Mouse (Mus musculus) C2C12 (cell line): Measurements from ENCODE around the gene Vbp1. TPM values are rescaled to one million over a fixed set of nuclear protein-coding genes. Genes with fewer than 3 reads are reported as not detected.
"Not testable (repeated sequence)": the region's sequence is repeated elsewhere in the genome, so short reads cannot be mapped to it uniquely, and the experiment has no call there.

ENCODE experiments used
- H3K27me3 ChIP-seq: one replicate; pipeline ENCODE4 v1.6.1; 2011; ENCODE audit not compliant: control insufficient read depth, insufficient read depth, insufficient read length
- H3K36me3 ChIP-seq: one replicate; pipeline ENCODE4 v1.6.1; 2011; ENCODE audit not compliant: control insufficient read depth, insufficient read depth
- H3K4me3 ChIP-seq: one replicate; pipeline ENCODE4 v1.5.1; 2011; ENCODE audit warnings: mild to moderate bottlenecking, control low read depth; ENCODE audit not compliant: poor library complexity, insufficient read depth, severe bottlenecking
- H3K79me2 ChIP-seq: one replicate; pipeline ENCODE4 v1.6.1; 2011; ENCODE audit not compliant: control insufficient read depth, insufficient read depth
- H3K79me3 ChIP-seq: one replicate; pipeline ENCODE4 v1.6.1; 2011; ENCODE audit warnings: low read depth, control low read depth
- H3ac ChIP-seq: one replicate; pipeline ENCODE3; 2011; ENCODE audit warnings: low read depth; ENCODE audit not compliant: control insufficient read depth, insufficient read length
- CEBPB ChIP-seq: IDR thresholded peaks from one replicate; pipeline ENCODE4 v1.6.1; 2011; ENCODE audit warnings: low read depth, mild to moderate bottlenecking, control low read depth, moderate library complexity
- CTCF ChIP-seq: IDR thresholded peaks from one replicate; pipeline ENCODE4 v1.5.1; 2011; ENCODE audit not compliant: control insufficient read depth, insufficient read depth, insufficient read length
- FOSL1 ChIP-seq: IDR thresholded peaks from one replicate; pipeline ENCODE4 v1.8.0; 2011; ENCODE audit warnings: mild to moderate bottlenecking, low read length; ENCODE audit not compliant: poor library complexity, insufficient read depth, severe bottlenecking
- MAX ChIP-seq: IDR thresholded peaks from one replicate; pipeline ENCODE4 v1.6.1; 2011; ENCODE audit warnings: mild to moderate bottlenecking, control low read depth
- MYOD1 ChIP-seq: IDR thresholded peaks from one replicate; pipeline ENCODE4 v1.6.1; 2011; ENCODE audit warnings: low read depth; ENCODE audit not compliant: control insufficient read depth, insufficient read length
- MYOG ChIP-seq: IDR thresholded peaks from one replicate; pipeline ENCODE4 v1.6.1; 2011; ENCODE audit not compliant: control insufficient read depth, insufficient read length; ENCODE audit errors: extremely low read depth
- USF1 ChIP-seq: IDR thresholded peaks from one replicate; pipeline ENCODE4 v1.6.1; 2011; ENCODE audit warnings: low read depth, mild to moderate bottlenecking, control low read depth, moderate library complexity
- long read RNA-seq, 2 experiments: library from polyadenylated mRNA; unstranded; transcript quantifications; one replicate each; pipeline ENCODE4 v2.0.0; 2019 to 2020
- polyA plus RNA-seq: library from polyadenylated mRNA; unstranded; fragments of >200 nt; fragmentation: generic; extraction: Trizol; gene quantifications from one replicate; pipeline ENCODE4 v1.2.1, GENCODE M21; 2012; ENCODE audit warnings: missing spikeins

The Vbp1 gene
- 27.0 TPM for polyA plus RNA-seq
- long read RNA-seq, experiment 1, transcript Vbp1-201 (6 exons, 1,595 nt), result major isoform, 123 of 130 reads
- long read RNA-seq, experiment 1, partial matches to known transcripts, result 4 of 130 reads
- long read RNA-seq, experiment 1, other reads (novel, unspliced or antisense), result 2 of 130 reads
- long read RNA-seq, experiment 2, transcript Vbp1-201 (6 exons, 1,595 nt), result major isoform, 684 of 698 reads
- long read RNA-seq, experiment 2, partial matches to known transcripts, result 1 of 698 reads
- long read RNA-seq, experiment 2, other reads (novel, unspliced or antisense), result 13 of 698 reads

- Histone ChIP-seq H3ac (peak within 1 kb of the TSS; percentile 77), H3K36me3 (peaks cover 9% of the 10 kb centered on the region), H3K4me3 (peak within 1 kb of the TSS; percentile 38), H3K27me3 (no peaks in the 10 kb centered on the region), H3K79me3 (peaks cover 34% of the 10 kb centered on the region), H3K79me2 (peaks cover 48% of the 10 kb centered on the region)
- TF ChIP-seq USF1 (no peak), MYOG (no peak), MYOD1 (no peak), CEBPB (no peak), MAX (no peak), FOSL1 (no peak), CTCF (no peak)
Measured at GRCm38 (mm10) chrX:75514179-75514972, at the start of gene Vbp1. TSS of gene Vbp1 (plus strand) at chrX:75514299.

- H3K4me3 ChIP-seq, result peak overlapping the region; percentile 14
- not testable (repeated sequence) for H3K27me3 ChIP-seq, H3ac ChIP-seq, H3K79me3 ChIP-seq, H3K36me3 ChIP-seq, H3K79me2 ChIP-seq
Measured at GRCm38 (mm10) chrX:75475182-75475644, 38.9 kb upstream of the Vbp1 start.

GRCm38 (mm10) chrX:75489886-75490285, 24.2 kb upstream of the Vbp1 start:
- H3K36me3 ChIP-seq, result no peaks in the 10 kb centered on the region
- no peak overlapping the region for H3ac ChIP-seq
- no peaks in the 10 kb centered on the region for H3K79me3 ChIP-seq
- H3K27me3 ChIP-seq, result no peaks in the 10 kb centered on the region
- no peak overlapping the region for H3K4me3 ChIP-seq
- H3K79me2 ChIP-seq, result no peaks in the 10 kb centered on the region
- TF ChIP-seq USF1 (no peak), FOSL1 (no peak), MYOD1 (no peak), CTCF (no peak), MAX (no peak), MYOG (no peak), CEBPB (no peak)

DNA sequence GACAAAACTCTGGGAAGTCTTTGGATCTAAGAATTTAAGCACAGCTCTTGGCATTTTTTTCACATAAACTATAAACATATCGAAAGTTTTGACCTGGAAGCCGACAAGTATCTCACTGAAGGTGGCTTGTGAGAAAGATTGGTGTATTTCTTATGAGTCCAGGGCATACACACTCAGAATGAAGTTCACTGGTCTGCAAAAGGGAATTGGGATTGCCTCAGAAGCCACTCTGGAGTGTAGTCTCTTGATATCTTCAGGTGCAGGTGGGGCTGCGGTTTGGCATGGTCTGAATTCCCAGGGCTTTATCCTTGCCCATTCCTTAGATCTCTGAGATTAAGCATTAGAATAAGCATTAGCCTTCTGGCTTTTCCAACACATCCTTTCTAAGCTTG, 316 bp upstream of the Vbp1 start:
- no peaks in the 10 kb centered on the region for H3K27me3 ChIP-seq
- no peak overlapping the region for H3K4me3 ChIP-seq
- peaks cover 31% of the 10 kb centered on the region for H3K79me3 ChIP-seq
- no peak overlapping the region for H3ac ChIP-seq
- H3K79me2 ChIP-seq, result peaks cover 43% of the 10 kb centered on the region
- TF ChIP-seq MYOD1 (no peak), CEBPB (no peak), CTCF (no peak), FOSL1 (no peak), MAX (no peak), MYOG (no peak), USF1 (no peak)
- peaks cover 9% of the 10 kb centered on the region for H3K36me3 ChIP-seq

- no peak for TF ChIP-seq MAX
- TF ChIP-seq CEBPB, result peak; percentile 56
- H3K4me3 ChIP-seq, result peak within 1 kb of the TSS; percentile 26
- no peaks in the 10 kb centered on the region for H3K79me2 ChIP-seq
- no peaks in the 10 kb centered on the region for H3K36me3 ChIP-seq
- H3K27me3 ChIP-seq, result no peaks in the 10 kb centered on the region
- peak within 1 kb of the TSS; percentile 31 for H3ac ChIP-seq
- no peaks in the 10 kb centered on the region for H3K79me3 ChIP-seq
Measured at GRCm38 (mm10) chrX:75577582-75578324, 63.7 kb downstream of the Vbp1 start, which contains the start of gene Rab39b. TSS of gene Rab39b (minus strand) at chrX:75578231.
